Mouse (Mus musculus): ENCODE measurements around the gene Tomm70a. TPM values are rescaled to one million over a fixed set of nuclear protein-coding genes. Genes with fewer than 3 reads are reported as not detected.
A peak's percentile ranks its signal among the peaks of the same experiment; 100 is the strongest.

Gene Tomm70a
- total RNA-seq (2022) = 10 to 100 TPM; 36.3 to 45.4 (median 41.1) TPM

DNA sequence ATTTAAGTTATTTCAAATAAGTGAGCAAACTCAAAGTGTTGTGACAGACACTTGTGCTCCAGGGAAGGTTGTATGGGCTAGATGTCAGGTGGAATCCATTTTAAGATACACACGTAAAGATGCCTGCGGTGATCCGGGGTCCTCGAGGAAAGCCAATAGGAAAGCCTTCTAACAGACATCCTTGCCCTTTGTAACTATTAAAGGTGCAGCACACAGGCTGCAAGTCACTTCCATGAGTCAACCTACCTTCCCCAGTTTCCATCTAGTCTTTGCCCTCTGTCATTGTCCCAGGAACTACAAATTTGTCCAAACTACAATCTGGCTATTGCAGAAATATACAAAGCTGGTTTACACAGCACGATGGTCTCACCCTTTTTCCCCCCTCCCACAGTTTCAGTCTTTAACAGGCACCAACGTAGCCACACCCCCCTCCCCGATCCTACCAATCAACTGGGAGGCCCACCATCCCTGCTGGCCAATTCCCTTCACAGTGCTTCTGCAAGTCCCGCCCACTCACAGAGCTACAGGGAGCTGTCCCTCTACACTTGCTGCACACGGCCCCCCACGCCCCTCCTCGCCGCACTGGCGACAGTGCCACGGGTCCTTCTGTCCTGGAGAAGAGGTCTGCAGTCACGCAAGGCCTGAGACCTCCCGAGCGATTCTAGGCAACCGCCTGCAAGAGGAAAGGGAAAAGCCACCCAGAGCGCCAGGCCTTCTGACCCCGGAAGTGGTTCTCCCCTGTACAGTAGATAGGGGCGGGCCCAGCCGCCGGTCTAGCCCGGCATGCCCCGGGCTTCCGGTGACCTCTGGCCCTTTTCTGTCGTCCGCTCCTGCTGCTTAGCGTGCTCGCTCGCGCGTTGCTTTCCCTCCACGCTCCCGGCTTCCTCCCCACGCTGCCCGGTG, at the start of gene Tomm70a:
Gene Tomm70a, plus strand, starts transcription at position 791 of the 903 bp plus-strand sequence.
- DNase-seq (ENCODE audit: low spot score) = peak; percentile 95

DNA sequence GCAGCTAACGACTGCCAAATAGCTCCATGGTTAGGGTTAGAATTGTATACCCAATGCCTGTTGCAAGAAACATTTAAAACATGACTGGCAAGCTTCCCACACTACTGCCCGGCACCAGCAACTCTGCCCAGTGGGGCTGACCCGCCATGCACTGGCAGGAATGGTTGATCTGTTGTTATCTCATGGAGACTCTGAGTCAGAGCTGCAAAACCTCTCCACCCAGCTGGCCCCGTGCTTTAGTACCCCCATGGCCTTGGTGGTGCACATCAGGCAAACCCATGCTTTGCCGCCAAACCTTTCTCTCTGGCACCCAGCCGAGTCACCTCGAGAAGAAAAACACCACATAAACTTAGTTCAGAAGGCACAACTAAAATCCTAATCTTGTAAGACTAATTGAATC, 45.5 kb upstream of the Tomm70a start:
- no peak for DNase-seq (ENCODE audit: low spot score)

DNA sequence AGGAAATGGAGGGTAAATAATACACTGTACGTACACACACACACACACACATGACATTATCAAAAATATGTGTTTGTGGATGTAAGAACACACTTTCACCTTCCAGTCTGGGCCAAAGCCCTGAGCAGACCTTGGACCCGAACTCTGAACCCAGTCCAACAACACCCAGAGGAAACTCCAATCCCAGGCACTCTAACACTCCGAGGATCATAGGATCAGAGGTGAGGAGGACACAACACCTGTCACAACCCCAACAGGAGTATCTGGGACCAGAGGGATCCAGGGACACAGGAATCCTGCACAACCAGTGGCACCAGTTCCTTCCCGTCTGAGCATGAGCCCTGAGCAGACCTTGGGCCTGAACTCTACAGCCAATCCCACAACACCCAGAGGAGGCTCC, 41.9 kb upstream of the Tomm70a start:
- DNase-seq (ENCODE audit: low spot score) = no peak

DNA sequence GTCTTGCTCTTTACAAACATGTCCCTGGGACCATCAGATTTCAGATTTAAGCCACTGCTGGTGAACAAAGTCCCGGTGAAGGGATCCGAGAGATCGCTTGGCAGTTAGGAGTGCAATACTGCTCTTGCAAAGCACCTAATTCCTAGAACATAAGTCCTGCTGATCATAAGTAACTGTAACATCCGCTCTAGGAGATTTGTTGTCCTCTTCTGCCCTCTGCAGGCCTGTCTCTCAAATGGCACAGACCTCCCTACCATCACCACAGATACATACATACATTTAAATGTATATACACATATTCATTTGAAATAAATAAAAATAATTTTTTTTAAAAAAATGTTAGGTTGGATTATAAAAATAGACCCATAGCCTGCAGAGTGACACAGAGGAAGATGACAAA, 29.0 kb upstream of the Tomm70a start:
- peak; percentile 6 for DNase-seq (ENCODE audit: low spot score)

DNA sequence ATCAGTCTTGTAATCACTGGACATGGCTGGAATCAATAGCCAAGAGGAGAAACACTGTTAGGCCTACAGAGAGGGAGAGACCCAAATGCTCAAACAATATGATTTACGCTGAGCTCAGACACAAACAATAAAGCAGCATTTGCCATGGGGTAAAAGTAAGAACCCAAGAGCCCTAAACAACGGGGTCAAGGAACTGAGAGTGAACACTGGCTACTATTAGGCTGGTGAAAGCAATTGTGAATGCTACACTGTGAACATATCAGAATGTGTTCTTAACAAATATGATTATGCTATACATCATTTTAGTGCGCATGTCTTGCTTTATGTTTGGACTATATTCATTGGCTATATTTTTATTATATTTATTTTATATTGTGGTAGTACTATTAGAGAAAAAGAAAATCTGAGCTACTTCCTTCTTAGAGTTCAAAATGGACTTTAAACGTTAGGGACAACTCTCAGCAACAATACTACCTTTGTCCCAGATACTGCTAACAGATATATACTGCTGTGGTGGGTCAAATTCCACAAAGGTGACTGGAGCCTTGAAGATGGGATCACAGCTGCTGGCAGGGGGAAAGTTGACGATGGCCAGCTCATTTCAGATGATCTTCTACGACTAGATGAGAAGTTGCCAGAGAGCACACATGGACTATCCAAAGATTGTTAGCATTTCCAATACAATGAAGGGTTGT, 28.4 kb upstream of the Tomm70a start:
- no peak for DNase-seq (ENCODE audit: low spot score)

DNA sequence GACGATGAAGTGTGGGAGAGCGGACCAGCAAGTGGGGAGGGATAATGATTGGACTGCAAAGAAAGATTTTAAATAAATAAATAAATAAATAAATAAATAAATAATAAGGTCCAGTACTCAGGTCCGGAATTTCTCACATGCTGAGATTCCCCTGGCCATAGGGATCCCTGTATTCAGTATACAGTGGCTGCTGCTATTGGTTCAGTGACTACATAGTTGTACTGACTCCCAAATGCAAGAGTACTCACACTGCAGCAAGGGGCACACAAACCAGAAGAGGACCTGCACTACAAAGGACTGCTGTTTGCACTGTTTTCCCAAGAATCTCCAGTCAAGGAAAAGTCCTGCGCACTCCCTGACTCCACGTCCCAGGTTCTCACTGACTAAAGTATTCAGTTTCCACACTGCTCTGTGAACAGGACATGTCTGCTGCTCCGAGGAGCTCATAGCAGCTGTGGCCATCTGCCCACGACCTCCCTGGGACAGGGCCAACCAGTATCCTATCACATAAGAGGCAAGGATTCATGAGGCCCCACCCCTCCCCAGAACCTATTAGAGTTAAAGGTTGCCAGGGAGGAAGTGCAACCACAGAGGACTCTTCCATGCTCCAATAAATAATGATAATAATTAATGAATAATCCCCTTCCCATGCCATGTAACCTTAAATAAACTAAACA, 22.9 kb upstream of the Tomm70a start:
- DNase-seq (ENCODE audit: low spot score) = no peak

DNA sequence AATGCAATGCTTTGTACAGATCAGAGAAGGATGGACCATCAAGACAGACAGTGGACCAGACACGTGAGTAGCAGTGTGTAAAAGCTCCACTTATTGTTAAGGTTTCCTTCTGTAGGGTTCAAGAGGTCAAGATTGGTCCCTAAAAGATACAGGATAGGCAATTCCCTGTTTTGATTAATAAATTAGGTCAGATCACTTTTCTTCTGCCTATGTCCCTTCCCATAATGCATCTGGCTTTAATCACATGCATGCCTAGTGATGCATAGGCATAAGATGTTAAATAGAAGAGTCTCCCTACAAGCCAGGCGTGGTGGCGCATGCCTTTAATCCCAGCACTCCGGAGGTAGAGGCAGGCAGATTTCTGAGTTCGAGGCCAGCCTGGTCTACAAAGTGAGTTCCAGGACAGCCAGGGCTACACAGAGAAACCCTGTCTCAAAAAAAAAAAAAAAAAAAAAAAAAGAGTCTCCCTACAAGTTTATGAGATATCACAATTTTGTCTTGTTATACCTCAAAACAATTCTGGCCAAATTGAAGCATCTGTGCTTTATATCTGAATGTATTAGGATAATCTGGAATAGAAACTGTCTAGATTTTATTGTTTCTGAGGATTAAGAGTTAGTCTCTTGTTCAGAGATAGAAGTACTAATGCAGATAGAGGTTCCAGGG, 21.8 kb upstream of the Tomm70a start:
- no peak for DNase-seq (ENCODE audit: low spot score)

DNA sequence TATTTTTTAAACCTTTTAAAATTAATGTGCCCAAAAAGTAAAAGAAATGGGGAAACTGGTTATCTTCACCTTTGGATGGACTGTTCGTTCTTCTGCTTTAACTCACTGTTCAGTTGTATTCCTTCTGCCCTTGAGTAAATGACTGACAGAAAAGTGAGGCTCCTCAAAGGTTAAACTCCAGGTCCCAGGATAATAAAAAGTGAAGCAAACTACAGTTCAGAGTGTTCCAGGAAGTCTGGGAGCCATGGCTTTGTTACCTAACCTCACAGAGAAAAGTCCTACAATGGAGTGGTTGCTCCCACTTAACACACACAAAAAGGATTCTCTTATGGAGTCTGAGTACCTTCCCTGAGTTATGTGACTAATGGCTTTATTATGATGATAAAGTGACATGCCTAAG, 20.3 kb upstream of the Tomm70a start:
- no peak for DNase-seq (ENCODE audit: low spot score)

DNA sequence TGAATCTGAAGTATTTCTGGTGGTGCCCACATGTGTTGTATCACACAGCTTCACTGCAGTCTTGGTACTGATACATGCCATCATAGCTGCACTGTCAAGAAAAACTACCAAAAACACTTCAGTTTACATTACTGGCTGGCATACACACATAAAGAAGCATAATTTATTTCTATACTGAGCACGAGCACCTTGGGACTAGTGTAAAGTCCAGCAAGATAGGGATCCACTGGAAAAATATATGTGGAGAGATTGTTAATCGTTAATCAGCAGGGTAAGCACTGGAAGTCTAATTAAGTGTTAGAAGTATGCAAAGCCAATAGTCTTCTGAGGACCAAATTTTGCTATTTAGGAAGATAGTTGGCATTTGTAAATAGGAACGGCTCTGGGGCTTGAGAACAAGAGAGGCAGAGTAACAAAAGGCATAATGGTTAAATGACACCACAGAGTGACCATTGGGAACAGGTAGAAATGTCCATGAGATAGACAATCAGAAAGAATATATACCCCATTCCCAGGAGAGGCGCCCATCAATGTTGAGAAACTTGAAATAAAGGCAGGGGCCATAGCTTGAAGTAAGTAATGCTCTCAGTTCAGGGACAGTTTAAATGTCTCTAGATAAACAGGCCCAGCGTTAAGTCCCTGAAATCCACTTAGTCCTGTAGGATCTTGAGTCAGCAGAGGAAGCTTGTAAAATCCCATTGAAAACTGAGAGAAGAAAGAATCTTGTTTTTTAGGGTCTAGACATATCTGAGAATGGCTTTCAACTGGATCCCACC, 15.1 kb upstream of the Tomm70a start:
- DNase-seq (ENCODE audit: low spot score) = no peak

DNA sequence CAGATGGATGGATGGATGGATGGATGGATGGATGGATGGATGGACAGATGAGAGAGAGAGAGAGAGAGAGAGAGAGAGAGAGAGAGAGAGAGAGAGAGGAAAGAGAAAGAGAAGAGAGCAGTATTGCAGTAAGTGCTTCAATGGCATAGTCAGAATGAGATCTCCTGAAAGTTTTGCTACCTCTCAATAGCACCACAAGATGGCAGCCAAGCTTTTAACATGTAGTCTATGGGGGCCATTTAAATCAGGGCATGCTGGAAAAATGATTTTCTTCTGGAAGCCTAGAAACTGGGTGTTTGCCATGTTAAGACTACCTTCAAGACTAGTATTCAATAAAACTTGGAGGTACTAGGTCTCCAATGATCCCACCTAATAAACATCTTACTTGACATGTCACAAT, 5.4 kb upstream of the Tomm70a start:
- no peak for DNase-seq (ENCODE audit: low spot score)

DNA sequence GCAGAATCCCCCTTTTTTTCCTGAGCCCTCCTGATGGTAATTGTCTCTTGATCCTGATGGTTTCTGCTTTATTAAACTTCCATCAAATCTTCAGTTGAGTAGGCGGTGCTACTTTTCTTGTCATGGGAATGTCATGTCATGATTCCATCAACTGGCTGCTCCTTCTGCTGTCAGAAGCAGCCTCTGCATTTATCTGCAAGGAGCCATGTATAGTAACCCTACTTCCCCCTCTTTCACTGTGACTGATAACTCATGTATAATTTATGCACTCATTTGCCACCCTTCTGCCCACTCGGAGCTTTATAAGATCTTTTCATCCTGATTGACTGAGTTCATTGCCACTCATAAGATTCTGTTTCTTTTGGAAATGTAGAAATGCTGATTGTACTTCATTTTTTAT, 3.9 kb upstream of the Tomm70a start:
- no peak for DNase-seq (ENCODE audit: low spot score)

DNA sequence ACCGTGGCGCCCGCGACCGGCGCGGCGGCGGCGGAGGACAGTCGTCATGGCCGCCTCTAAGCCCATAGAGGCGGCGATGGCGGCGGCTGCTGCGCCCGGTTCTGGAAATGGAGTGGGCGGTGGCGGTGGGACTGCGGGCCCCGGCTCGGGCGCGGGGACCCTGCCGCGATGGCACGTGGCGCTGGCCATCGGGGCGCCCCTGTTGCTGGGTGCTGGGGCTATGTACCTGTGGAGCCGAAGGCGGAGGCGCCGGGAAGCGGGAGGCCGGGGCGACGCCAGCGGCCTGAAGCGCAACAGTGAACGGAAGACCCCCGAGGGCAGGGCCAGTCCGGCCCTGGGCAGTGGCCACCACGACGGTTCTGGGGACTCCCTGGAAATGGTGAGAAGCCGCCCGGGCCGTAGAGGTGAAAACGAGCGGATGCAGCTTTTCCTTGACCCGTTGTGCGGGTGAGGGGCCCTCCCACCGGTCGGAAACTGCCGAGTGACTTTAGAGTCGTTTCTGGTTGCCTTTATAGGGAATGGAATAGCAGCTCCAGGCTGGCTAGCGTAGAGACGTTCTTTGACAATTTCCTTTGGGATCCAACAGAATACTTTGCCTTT, 413 bp downstream of the Tomm70a start:
- no peak for DNase-seq (ENCODE audit: low spot score)

DNA sequence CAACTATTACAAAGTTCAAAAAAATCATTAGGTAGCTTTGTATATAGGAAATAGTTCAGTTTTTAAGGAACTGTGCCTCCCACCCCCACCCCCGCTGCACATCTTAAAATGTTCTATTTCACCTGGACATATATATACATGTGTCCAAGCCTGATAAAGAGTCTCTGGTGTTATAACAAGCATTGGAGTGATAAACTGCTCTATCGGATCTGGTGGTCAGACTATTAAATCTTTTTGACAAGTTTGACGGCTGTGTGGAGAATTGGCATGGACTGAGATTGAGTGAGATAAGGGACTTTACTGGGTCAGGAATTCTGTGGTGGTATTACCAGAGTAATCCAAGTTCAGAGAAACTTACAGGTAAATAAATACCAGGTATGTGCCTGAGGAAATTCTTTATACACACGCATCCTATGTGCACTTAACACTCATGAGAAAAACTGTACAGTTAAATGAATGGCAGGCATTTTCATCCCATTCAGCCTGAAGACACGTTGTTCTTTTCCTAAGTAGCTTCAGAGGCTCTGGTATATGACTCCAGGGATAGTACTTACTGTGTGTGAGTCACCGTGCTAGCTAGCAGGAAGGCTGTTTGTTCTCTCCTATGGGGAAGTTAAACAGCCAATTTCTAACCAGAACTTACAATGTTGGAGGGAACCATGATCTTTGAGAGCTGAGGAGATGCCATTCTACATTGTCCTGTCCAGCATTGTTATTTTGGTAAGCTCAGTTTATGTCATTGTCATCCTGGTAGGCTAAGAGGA, 1.4 kb downstream of the Tomm70a start:
- no peak for DNase-seq (ENCODE audit: low spot score)

DNA sequence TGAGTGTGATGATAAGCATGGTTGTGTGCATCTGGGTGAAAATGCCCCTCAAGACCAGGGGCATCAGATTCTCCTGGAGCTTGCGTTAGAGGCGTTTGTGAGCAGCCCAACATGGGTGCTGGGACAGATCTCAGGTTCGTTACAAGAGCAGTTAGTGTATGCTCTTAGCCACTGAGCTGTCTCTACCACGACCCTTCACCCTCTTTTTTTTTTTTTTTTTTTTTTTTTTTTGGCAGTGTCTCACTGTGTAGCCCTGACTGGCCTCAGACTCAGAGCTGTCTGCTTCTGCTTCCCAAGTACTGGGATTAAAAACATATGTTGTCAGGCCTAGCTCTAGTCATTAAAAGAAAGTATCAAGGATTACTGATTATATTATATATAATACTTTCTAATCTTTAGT, 4.8 kb downstream of the Tomm70a start:
- no peak for DNase-seq (ENCODE audit: low spot score)

DNA sequence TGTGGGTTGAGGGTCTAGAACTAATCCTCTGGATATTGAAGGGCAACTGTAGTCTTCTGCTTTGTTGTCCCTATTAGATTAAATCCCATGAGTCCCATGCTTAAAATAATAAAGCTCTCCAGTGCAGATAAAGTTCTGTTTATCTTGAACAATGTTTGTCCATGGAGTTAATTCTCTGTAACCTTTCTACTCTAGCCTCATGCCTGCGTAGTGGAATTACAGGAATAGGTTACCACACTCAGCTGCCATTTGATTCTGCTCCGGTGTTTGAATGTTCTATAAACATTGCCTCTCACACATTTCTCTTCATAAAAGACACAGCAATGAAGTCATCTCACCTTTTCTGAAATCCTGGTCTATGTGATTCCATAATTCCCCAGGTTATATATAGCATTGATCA, 6.3 kb downstream of the Tomm70a start:
- DNase-seq (ENCODE audit: low spot score) = no peak

DNA sequence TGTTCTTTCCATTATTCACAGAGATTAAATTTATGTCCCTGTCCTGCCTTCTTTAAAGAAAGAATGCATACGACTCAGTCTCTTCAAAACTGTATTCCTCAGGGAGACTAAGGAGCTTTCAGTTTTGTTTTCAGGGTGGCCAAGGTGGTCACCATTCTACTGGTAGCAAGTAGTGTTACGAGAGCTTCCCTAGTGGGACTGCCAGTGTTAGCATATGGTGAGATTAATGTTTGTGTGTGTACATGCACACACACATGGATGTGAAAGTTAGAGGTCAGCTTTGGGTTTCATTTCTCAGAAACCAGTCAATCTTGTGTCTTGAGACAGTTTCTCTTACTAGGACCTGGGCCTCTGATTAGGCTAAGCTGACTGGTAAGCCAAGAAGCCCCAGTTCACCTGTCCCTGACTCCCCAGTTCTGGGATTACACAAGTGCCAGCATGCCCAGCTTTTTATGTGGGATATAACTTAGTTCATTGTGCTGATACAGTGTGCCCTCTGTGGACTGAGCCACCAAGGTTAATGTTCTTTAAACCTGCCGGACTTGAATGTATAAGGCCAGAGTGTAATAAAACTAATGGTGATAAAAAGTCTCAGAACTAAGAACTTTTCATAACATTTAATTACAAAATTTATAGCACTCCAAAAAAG, 9.4 kb downstream of the Tomm70a start:
- DNase-seq (ENCODE audit: low spot score) = no peak

DNA sequence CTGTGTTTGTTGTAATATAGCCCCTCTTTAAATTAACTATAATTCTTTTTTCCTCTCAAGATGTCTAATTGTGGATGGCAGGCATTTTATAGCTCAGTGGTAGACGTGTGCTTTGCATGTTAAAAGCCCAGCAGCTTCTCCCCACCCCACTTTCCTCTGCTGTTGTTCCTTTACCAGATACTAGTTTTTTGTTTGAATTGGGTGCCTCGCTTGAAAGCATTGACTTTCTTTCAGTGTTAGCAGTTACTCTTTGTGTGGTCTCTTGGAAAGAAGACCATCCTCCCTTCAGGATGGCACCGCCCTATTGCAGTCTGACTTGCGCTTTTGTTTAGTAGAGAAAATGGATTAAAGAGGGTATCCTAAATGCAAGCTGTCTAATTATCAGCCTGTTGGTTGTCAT, 10.0 kb downstream of the Tomm70a start:
- DNase-seq (ENCODE audit: low spot score) = no peak

DNA sequence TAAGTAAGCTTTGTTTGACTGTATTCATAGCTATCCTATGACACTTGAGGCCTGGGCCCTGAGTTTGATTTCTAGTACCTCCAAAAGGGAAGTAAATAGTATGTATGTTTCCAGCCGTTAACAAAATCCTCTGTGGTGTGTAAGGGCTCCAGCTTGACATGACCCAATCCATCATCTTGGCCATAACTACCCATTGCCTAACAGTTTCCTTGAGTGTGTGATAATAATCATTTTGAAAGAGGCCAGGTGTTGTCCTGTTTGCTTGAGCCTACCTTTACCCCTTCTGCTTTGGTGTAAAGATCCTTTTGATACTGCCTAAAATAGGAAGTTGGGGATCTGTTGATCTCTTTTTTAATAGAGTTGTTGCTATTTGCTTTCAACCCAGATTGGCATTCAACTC, 10.8 kb downstream of the Tomm70a start:
- no peak for DNase-seq (ENCODE audit: low spot score)

DNA sequence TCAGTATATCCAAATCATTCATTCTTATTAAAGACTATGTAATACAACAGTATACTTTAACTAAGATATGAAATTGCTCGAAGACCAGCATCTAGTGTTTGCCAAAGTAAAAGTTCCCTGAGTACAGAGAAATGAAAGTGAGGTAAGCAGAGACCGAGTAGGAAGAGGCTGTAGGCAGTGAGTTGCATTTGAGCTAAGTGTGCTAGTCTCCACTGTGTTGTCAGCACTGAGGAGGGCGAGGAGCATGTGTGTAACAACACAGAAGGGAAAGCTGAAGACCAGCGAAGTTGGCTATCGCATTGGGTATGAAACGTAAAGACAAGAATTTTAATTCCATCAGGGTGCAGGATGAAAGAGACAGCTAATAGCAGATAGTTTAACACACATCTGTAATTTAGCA, 12.1 kb downstream of the Tomm70a start:
- DNase-seq (ENCODE audit: low spot score) = no peak

DNA sequence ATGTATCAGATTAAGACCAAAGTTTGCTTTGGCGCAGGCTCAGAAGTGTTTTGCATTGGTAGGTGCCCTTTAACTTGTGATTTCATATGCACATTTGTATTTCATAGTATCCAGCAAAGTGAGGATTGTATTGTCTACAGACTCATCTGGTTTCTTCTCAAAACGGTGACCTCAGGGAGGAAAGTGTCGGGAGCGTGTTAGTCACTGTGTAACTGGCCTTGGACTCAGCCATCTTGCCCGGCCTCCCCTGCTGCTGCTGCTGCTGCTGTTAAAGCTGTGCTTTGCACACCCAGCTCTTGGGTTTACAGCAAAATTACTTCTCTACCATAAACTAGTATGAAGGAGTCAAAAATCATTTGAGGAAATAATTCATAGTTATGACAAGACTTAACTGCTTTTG, 23.2 kb downstream of the Tomm70a start:
- no peak for DNase-seq (ENCODE audit: low spot score)
